Mouse (Mus musculus) small intestine, adult 2 months (tissue): Measurements from ENCODE around the gene Znrf3.

Source experiments
- CTCF ChIP-seq: fragments of 200-500 bp; IDR thresholded peaks from 2 replicates; pipeline ENCODE4 v1.5.1; 2012; ENCODE audit warnings: low read depth, mild to moderate bottlenecking, control low read depth, inconsistent platforms, low read length, moderate library complexity, mixed read lengths; ENCODE audit not compliant: insufficient replicate concordance, insufficient read length; ENCODE audit errors: extremely low read depth
- POLR2A ChIP-seq: fragments of 200-500 bp; IDR thresholded peaks from 2 replicates; pipeline ENCODE4 v1.6.1; 2012; ENCODE audit warnings: low read depth, mild to moderate bottlenecking, control low read depth, inconsistent platforms, low read length, moderate library complexity

DNA sequence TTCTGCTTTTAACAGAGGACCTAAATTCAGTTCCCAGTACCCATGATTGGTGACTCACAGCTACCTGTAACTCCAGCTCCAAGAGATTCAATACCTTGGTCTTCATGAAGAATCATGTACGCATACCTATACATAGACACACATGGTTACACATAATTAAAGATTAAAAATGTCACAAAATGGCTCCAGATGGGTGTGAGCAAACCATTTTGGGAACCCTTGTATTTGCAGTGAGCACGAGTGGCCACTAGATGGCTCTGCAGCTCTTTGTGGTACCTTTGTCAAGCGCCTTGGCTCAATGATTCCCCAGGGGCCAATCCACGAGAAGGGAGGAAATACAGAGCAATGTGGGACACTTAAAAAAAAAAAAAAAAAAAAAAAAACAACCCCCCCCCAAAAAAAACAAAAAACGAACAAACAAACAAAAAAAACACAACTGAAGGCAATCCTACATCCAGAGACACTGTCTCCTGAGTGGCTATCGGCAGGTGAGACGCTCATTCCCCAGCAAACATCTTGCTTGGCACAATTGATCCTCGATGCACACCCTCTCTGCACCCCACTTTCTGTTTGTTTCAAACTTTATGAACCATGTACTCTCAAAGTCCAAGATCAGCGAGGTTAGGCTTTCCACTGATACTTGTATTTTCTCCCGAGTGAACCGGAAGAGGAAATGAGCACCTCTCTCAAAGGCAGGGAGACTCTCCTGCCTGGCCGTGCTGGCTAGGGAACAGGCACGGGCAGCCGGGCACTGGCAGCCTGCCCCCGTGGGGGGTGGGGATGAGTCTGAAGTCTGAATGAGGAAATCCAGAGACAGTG is 40.8 kb upstream of the Znrf3 start:
- TF ChIP-seq CTCF (peak; percentile 87; the same call in 1 of the 2 replicates), POLR2A (peak; percentile 73)
